Comparison of ENCODE assay signal across 8 mouse cellular contexts in the genomic region with DNA sequence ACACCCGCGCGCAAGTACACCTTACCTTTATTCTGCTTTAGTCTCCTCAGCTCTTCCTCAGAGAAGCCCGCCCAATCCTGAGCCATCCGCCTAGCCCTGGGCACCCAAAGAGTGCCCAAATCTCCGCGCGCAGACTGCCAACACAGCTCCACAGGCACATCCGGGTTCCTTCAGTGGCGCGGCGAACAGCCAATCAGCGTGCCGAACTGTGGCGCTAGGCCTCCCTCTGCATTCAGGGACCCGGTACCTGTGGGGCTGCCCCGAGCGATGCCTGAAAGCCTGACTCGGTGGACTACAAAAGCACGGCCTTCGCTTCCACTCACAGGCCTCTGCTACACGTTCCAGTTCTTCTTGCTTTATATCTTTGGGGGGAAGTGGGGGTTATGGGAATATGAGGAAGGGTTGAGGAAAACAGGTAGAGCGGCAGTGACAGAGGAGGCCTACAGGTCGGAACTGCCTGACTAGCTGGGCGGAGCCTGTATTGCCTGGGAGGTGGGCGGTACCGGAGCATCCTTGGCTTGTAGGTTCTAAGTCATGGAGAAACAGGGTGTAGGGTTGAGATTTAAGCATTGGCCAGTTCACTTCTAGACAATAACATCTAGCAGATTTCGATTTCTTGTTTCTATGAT. TPM values are rescaled to one million over a fixed set of nuclear protein-coding genes. Genes with fewer than 3 reads are reported as not detected.
DNase-seq lines count a peak whose midpoint lies in the region; ATAC-seq lines count a peak whose summit lies in the region.

Gene Gorab (minus strand): TSS at position 172 of the 629 bp plus-strand sequence.

- under 1% methylated on average over 28 of the region's 28 CpGs for WGBS in lung, embryonic 16.5 days

- H3K9ac ChIP-seq in lung, embryonic 16.5 days (ENCODE audit: low read length) = peak within 1 kb of the TSS; percentile 80

- no peaks in the 10 kb centered on the region for H3K9me3 ChIP-seq in lung, embryonic 16.5 days (ENCODE audit: control insufficient read depth, low read length)

- no peaks in the 10 kb centered on the region for H3K36me3 ChIP-seq in lung, embryonic 16.5 days (ENCODE audit: control insufficient read depth, insufficient read depth, low read length)

- DNase-seq in MEL-GATA-1-ER (ENCODE audit: extremely low read depth, low read depth) = peak; percentile 86
- DNase-seq in cerebellum, adult 8-10 months = peak; percentile 97
- peak; percentile 94 for DNase-seq in forelimb bud, embryonic 11.5 days (ENCODE audit: low read depth, low spot score)
- peak; percentile 89 for DNase-seq in layer of hippocampus, adult 9-10 months (ENCODE audit: low spot score)
- DNase-seq in ovary, postnatal 10 days (ENCODE audit: low spot score) = peak; percentile 93
- DNase-seq in thymus, postnatal 10 days (ENCODE audit: low spot score in 2 of 2) = peak; percentile 88 to 89

- no peaks in the 10 kb centered on the region for H3K27me3 ChIP-seq in lung, embryonic 16.5 days (ENCODE audit: control insufficient read depth, insufficient read depth, low read depth, low read length)

- H3K4me2 ChIP-seq in lung, embryonic 16.5 days (ENCODE audit: low read depth, low read length) = peak within 1 kb of the TSS; percentile 77

- peak; percentile 99 to 100 for ATAC-seq in hematopoietic stem cell, adult 5-6 weeks (replicated peaks in 1 of 2; ENCODE audit: insufficient read depth in 1 of 2, low FRiP score in 2 of 2, low TSS enrichment in 1 of 2, low read depth in 1 of 2, poor library complexity in 2 of 2, severe bottlenecking in 2 of 2)
- ATAC-seq in lung, embryonic 16.5 days (ENCODE audit: low read depth) = peak; percentile 100

- H3K27ac ChIP-seq in lung, embryonic 16.5 days (ENCODE audit: low read length) = peak within 1 kb of the TSS; percentile 64

- H3K4me3 ChIP-seq in lung, embryonic 16.5 days (ENCODE audit: low read length) = peak within 1 kb of the TSS; percentile 80

- peaks cover 10% of the 10 kb centered on the region for H3K4me1 ChIP-seq in lung, embryonic 16.5 days (replicated peaks; ENCODE audit: control insufficient read depth, insufficient read depth, low read length)

RNA-seq across cellular contexts. Expression of gene Gorab, which starts in this region (rescaled TPM):
- total RNA-seq in hematopoietic stem cell, adult 5-6 weeks (2017) = 12.2 and 14.5 TPM in 2 replicates
- 19.8 and 24.2 TPM in 2 replicates for polyA plus RNA-seq in lung, embryonic 16.5 days (2015; fragmentation: Nextera tagmentation; extraction: Ambion mirVana)

Comparison
In these comparisons a context has a peak if more than half of its experiments do, and no peak if none do; other contexts are left out.
1. Peak in every context shown above with its lines: DNase-seq, ATAC-seq, H3K4me3 ChIP-seq and H3K27ac ChIP-seq.